Mouse (Mus musculus) CH12.LX (cell line): ENCODE results near the gene Bckdha. TPM values are rescaled to one million over a fixed set of nuclear protein-coding genes. Genes with fewer than 3 reads are reported as not detected.

Experiments
- DNase-seq: peaks from one replicate; pipeline ENCODE4 v3.0.0-alpha.2; 2013; ENCODE audit errors: extremely low read depth
- H3K27ac ChIP-seq: 2 replicates; pipeline ENCODE4 v1.5.1; 2012; ENCODE audit warnings: low read depth, mild to moderate bottlenecking, control low read depth, moderate library complexity; ENCODE audit not compliant: insufficient read depth
- H3K27me3 ChIP-seq: replicated peaks from 2 replicates; pipeline ENCODE3; 2012; ENCODE audit warnings: inconsistent platforms
- H3K36me3 ChIP-seq, 2 experiments: replicated peaks in 1 of 2; 2 replicates each; pipeline versions ENCODE3 to v1.6.1; 2012; ENCODE audit warnings: inconsistent platforms in 1 of 2, low read length in 1 of 2, mild to moderate bottlenecking in 1 of 2, mixed read lengths in 1 of 2, moderate library complexity in 1 of 2; ENCODE audit not compliant: control insufficient read depth in 1 of 2, insufficient read depth in 1 of 2
- H3K4me1 ChIP-seq, 2 experiments: 2 replicates each; pipeline ENCODE4 v1.6.1; 2012; ENCODE audit warnings: inconsistent platforms in 1 of 2, moderate library complexity in 1 of 2; ENCODE audit not compliant: insufficient read depth in 2 of 2, control insufficient read depth in 1 of 2
- H3K4me2 ChIP-seq: 2 replicates; pipeline ENCODE4 v1.6.1; 2012; ENCODE audit warnings: low read depth, mild to moderate bottlenecking, control low read depth; ENCODE audit not compliant: poor library complexity, insufficient read depth, severe bottlenecking
- H3K4me3 ChIP-seq, 3 experiments: fragments of 150-350 bp in 1 of 3; sonication (generic) in 1 of 3; replicated peaks in 1 of 3; 2 replicates each; pipeline versions ENCODE3 to v1.5.1; 2011 to 2012; ENCODE audit warnings: low read depth in 2 of 3, low read length in 2 of 3, mild to moderate bottlenecking in 2 of 3, moderate library complexity in 2 of 3, control low read depth in 1 of 3, improper control_type of control experiment in 1 of 3, inconsistent platforms in 1 of 3, mixed read lengths in 1 of 3; ENCODE audit not compliant: poor library complexity in 1 of 3
- H3K79me2 ChIP-seq: replicated peaks from 2 replicates; pipeline ENCODE4 v1.6.1; 2012; ENCODE audit warnings: mild to moderate bottlenecking, moderate library complexity; ENCODE audit not compliant: control insufficient read depth, poor library complexity, insufficient read depth, severe bottlenecking; ENCODE audit errors: extremely low read depth
- H3K9ac ChIP-seq: 2 replicates; pipeline ENCODE4 v1.6.1; 2012; ENCODE audit warnings: low read depth, mild to moderate bottlenecking, control low read depth, moderate library complexity; ENCODE audit not compliant: insufficient read depth
- H3K9me3 ChIP-seq: replicated peaks from 2 replicates; pipeline ENCODE3; 2012; ENCODE audit warnings: low read length, inconsistent platforms, mixed read lengths
- BHLHE40 ChIP-seq: IDR thresholded peaks from 2 replicates; pipeline ENCODE4 v1.6.1; 2011; ENCODE audit warnings: mild to moderate bottlenecking, low read depth, low read length, improper control_type of control experiment
- CTCF ChIP-seq, 2 experiments: IDR thresholded peaks in 1 of 2; conservative IDR thresholded peaks in 1 of 2; 2 replicates each; pipeline ENCODE4 v1.5.1; 2011 to 2012; ENCODE audit warnings: low read depth in 2 of 2, low read length in 2 of 2, improper control_type of control experiment in 1 of 2, inconsistent platforms in 1 of 2, mild to moderate bottlenecking in 1 of 2, moderate library complexity in 1 of 2
- E2F4 ChIP-seq: IDR thresholded peaks from 2 replicates; pipeline ENCODE4 v1.6.1; 2011; ENCODE audit warnings: low read depth, low read length, improper control_type of control experiment; ENCODE audit not compliant: insufficient replicate concordance
- ETS1 ChIP-seq: conservative IDR thresholded peaks from 2 replicates; pipeline ENCODE4 v1.6.1; 2012; ENCODE audit warnings: low read depth, mild to moderate bottlenecking, inconsistent platforms, low read length, improper control_type of control experiment, moderate library complexity
- GABPA ChIP-seq: IDR thresholded peaks from 2 replicates; pipeline ENCODE4 v1.6.1; 2012; ENCODE audit warnings: low read depth, low read length, improper control_type of control experiment, inconsistent platforms; ENCODE audit not compliant: insufficient replicate concordance
- HCFC1 ChIP-seq: IDR thresholded peaks from 2 replicates; pipeline ENCODE4 v1.6.1; 2012; ENCODE audit warnings: low read depth, mild to moderate bottlenecking, inconsistent platforms, low read length, improper control_type of control experiment
- IRF4 ChIP-seq: IDR thresholded peaks from 2 replicates; pipeline ENCODE4 v1.6.1; 2014; ENCODE audit warnings: low read depth, mild to moderate bottlenecking, inconsistent platforms, low read length, improper control_type of control experiment
- JUN ChIP-seq: IDR thresholded peaks from 2 replicates; pipeline ENCODE4 v1.6.1; 2011; ENCODE audit warnings: low read depth, mild to moderate bottlenecking, low read length, improper control_type of control experiment, moderate library complexity; ENCODE audit not compliant: insufficient read depth
- KAT2A ChIP-seq: IDR thresholded peaks from 2 replicates; pipeline ENCODE4 v1.6.1; 2012; ENCODE audit warnings: low read length, improper control_type of control experiment, inconsistent platforms; ENCODE audit not compliant: insufficient replicate concordance
- MAFK ChIP-seq: IDR thresholded peaks from 2 replicates; pipeline ENCODE4 v1.6.1; 2011; ENCODE audit warnings: low read length, improper control_type of control experiment; ENCODE audit not compliant: insufficient replicate concordance
- MAZ ChIP-seq: IDR thresholded peaks from 2 replicates; pipeline ENCODE4 v1.6.1; 2012; ENCODE audit warnings: low read depth, mild to moderate bottlenecking, inconsistent platforms, low read length, improper control_type of control experiment, moderate library complexity
- MEF2A ChIP-seq: IDR thresholded peaks from 2 replicates; pipeline ENCODE4 v1.6.1; 2014; ENCODE audit warnings: low read depth, mild to moderate bottlenecking, inconsistent platforms, low read length, improper control_type of control experiment, borderline replicate concordance
- MYC ChIP-seq: IDR thresholded peaks from 2 replicates; pipeline ENCODE4 v1.6.1; 2011; ENCODE audit warnings: low read depth, mild to moderate bottlenecking, improper control_type of control experiment, low read length
- NRF1 ChIP-seq: IDR thresholded peaks from 2 replicates; pipeline ENCODE4 v1.6.1; 2014; ENCODE audit warnings: low read depth, mild to moderate bottlenecking, inconsistent platforms, low read length, improper control_type of control experiment, moderate library complexity
- PAX5 ChIP-seq: IDR thresholded peaks from 2 replicates; pipeline ENCODE4 v1.6.1; 2012; ENCODE audit warnings: low read length, inconsistent platforms, mixed read lengths
- POLR2A ChIP-seq: IDR thresholded peaks from 2 replicates; pipeline ENCODE4 v1.6.1; 2011; ENCODE audit warnings: low read depth, mild to moderate bottlenecking, improper control_type of control experiment, low read length
- POLR2AphosphoS2 ChIP-seq: IDR thresholded peaks from 2 replicates; pipeline ENCODE4 v1.6.1; 2011; ENCODE audit warnings: low read depth, low read length, improper control_type of control experiment
- RCOR1 ChIP-seq: conservative IDR thresholded peaks from 2 replicates; pipeline ENCODE4 v1.6.1; 2012; ENCODE audit warnings: low read depth, mild to moderate bottlenecking, inconsistent platforms, low read length, improper control_type of control experiment
- SMC3 ChIP-seq: IDR thresholded peaks from 2 replicates; pipeline ENCODE4 v1.6.1; 2011; ENCODE audit warnings: low read depth, low read length, improper control_type of control experiment
- UBTF ChIP-seq: IDR thresholded peaks from 2 replicates; pipeline ENCODE4 v1.6.1; 2012; ENCODE audit warnings: low read depth, mild to moderate bottlenecking, inconsistent platforms, low read length, improper control_type of control experiment, moderate library complexity
- USF1 ChIP-seq: IDR thresholded peaks from 2 replicates; pipeline ENCODE4 v1.6.1; 2014; ENCODE audit warnings: low read depth, mild to moderate bottlenecking, inconsistent platforms, low read length, improper control_type of control experiment
- ZC3H11A ChIP-seq: IDR thresholded peaks from 2 replicates; pipeline ENCODE4 v1.6.1; 2012; ENCODE audit warnings: low read depth, mild to moderate bottlenecking, inconsistent platforms, low read length, improper control_type of control experiment
- ZKSCAN1 ChIP-seq: IDR thresholded peaks from 2 replicates; pipeline ENCODE4 v1.6.1; 2012; ENCODE audit warnings: low read depth, inconsistent platforms, low read length, improper control_type of control experiment, borderline replicate concordance
- dilution Hi-C: fragments of 300-500 bp; cut with MboI; formaldehyde crosslinking; loops from 2 replicates; pipeline ENCODE4 v1.14.3; 2020; ENCODE audit warnings: low sequenced_read_pairs; ENCODE audit not compliant: extremely low pct_unique_long_range_greater_than_20kb, extremely low pct_ligation_motif_present
- in situ Hi-C: fragments of 300-500 bp; cut with MboI; formaldehyde crosslinking; loops from 3 replicates; pipeline ENCODE4 v1.14.3; 2019; ENCODE audit warnings: low sequenced_read_pairs, low pct_ligation_motif_present, low pct_unique_long_range_greater_than_20kb, mixed read lengths
- polyA plus RNA-seq: library from polyadenylated mRNA; unstranded; fragments of >175 nt; gene quantifications from 2 replicates; pipeline ENCODE4 v1.2.1, GENCODE M21; 2012; ENCODE audit warnings: low read depth; ENCODE audit not compliant: insufficient read length
- total RNA-seq, 2 experiments: library from RNA; depleted of rRNA; stranded (reverse); fragments of 300-350 nt in 1 of 2; fragments of >200 nt in 1 of 2; gene quantifications; 2 replicates each; pipeline ENCODE4 v1.2.3; 2012 to 2014

Bckdha gene
- total and polyA plus RNA-seq, 3 experiments: 17.2 to 21.4 (median 19.9) TPM

DNA sequence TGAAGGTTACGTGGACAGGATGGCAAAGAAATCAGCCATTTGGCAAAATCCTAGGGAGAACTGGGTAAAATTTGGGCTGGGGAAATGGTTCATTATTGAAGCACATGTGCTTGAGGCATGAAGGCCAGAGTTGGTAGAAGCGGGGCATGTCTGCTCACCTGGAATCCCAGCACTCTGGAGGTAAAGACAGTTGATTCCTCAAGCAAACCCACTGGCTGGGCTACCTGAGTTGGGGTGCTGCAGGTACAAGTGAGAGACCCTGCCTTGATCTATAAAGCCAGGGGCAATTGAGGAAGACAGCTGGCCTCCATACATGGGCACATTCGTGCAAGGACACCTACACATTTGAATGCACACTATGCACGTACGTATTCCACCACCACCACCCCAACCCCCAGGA lies 38.7 kb downstream of the Bckdha start:
- H3K27ac ChIP-seq: no peak overlapping the region
- peaks cover 4 to 13% of the 10 kb centered on the region in 2 experiments for H3K4me1 ChIP-seq
- H3K4me3 ChIP-seq: peak overlapping the region in 2 of 3 experiments; percentile 71 to 83
- H3K9ac ChIP-seq: peak overlapping the region; percentile 47
- peaks cover 7% of the 10 kb centered on the region for H3K27me3 ChIP-seq
- no peak for DNase-seq
- H3K79me2 ChIP-seq: no peaks in the 10 kb centered on the region
- peaks cover 22 to 48% of the 10 kb centered on the region in 2 experiments for H3K36me3 ChIP-seq
- dilution Hi-C loops (no loop called here), in situ Hi-C loops (no loop called here)
- H3K4me2 ChIP-seq: peak overlapping the region; percentile 65
- no peaks in the 10 kb centered on the region for H3K9me3 ChIP-seq
- TF ChIP-seq MAFK (no peak), CTCF (conservative IDR thresholded peaks at IDR 0.05 in 1 of 2, IDR thresholded peaks at IDR 0.05 in 1 of 2; ENCODE audit: low read depth in 2 of 2, low read length in 2 of 2) (no peak), JUN (no peak), USF1 (no peak), IRF4 (no peak), GABPA (no peak), E2F4 (no peak), HCFC1 (no peak), MEF2A (no peak), POLR2A (no peak), MYC (no peak), ETS1 (no peak), NRF1 (no peak), BHLHE40 (no peak)

DNA sequence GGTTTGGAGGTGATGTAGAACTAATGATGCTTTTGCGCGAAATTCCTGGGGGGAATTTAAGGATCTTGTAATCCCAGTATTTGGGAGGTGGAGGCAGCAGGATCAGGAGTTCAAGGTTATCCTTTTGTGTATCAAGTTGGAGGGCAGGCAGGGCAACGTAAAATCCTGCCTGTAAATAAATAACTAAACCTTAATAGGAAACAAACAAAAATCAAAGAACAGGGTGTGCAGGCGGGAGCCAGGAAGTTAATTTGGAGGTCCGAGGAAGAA lies 39.1 kb downstream of the Bckdha start:
- no peaks in the 10 kb centered on the region for H3K79me2 ChIP-seq
- in situ Hi-C loops (no loop called here), dilution Hi-C loops (no loop called here)
- H3K9me3 ChIP-seq: no peaks in the 10 kb centered on the region
- DNase-seq: no peak
- peaks cover 18 to 43% of the 10 kb centered on the region in 2 experiments for H3K36me3 ChIP-seq
- H3K4me2 ChIP-seq: peak overlapping the region; percentile 65
- peak overlapping the region; percentile 47 for H3K9ac ChIP-seq
- TF ChIP-seq PAX5 (no peak), RCOR1 (no peak), JUN (no peak), KAT2A (no peak), UBTF (no peak), ZKSCAN1 (no peak), ZC3H11A (no peak), SMC3 (no peak), POLR2A (no peak), MAZ (no peak), IRF4 (no peak), POLR2AphosphoS2 (no peak), E2F4 (no peak)
- H3K4me3 ChIP-seq: peak overlapping the region; percentile 71 to 92 (median 83)
- no peak overlapping the region for H3K27ac ChIP-seq
- H3K27me3 ChIP-seq: peaks cover 7% of the 10 kb centered on the region
- H3K4me1 ChIP-seq: peaks cover 4 to 16% of the 10 kb centered on the region in 2 experiments
